Mouse (Mus musculus) bone marrow, adult 2 months (tissue): ENCODE data around the gene Anxa4.

Source experiments
- CTCF ChIP-seq: fragments of 200-500 bp; IDR thresholded peaks from 2 replicates; pipeline ENCODE4 v1.5.1; 2011; ENCODE audit warnings: low read length, control low read depth; ENCODE audit not compliant: control insufficient read depth, insufficient read depth
- POLR2A ChIP-seq: fragments of 200-500 bp; IDR thresholded peaks from 2 replicates; pipeline ENCODE4 v1.6.1; 2011; ENCODE audit warnings: low read depth, mild to moderate bottlenecking, control low read depth, low read length, borderline replicate concordance; ENCODE audit not compliant: control insufficient read depth

- TF ChIP-seq POLR2A = no peak
- no peak for TF ChIP-seq CTCF
These were observed 8.6 kb downstream of the Anxa4 start for GRCm38 (mm10) chr6:86784739-86785138.
